Mouse (Mus musculus): ENCODE measurements at regions not wholly inside any gene's neighbourhood (a gene's known extent, or its start where the extent isn't known, plus 50 kb on each side); places are given as distances from the start of the nearest gene placed in this dataset.

DNA sequence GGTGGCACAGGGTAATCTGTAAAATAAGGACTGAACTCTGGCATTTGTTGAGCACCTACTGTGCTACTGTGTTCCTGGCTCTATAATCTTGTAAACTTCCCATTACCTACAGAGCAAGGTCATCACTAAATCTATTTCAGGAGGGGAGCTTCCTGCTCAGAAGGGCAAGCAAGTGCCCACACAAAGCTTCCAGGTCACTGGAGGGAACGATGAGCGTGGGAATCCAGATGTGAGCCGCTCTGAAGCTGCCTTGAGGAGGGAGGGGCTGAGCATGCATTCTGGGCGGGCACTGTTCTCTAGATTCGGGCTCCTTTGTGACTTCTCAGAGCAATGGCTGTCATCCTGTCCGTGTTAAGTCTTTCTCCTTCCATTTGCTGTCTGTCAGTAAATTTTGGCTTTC lies 198.5 kb upstream of the Eef2kmt start:
- no peak for TF ChIP-seq CTCF (IDR thresholded peaks at IDR 0.05; ENCODE audit: extremely low read depth, insufficient read depth, insufficient read length, insufficient replicate concordance)
- no peak for TF ChIP-seq POLR2A (IDR thresholded peaks at IDR 0.05; ENCODE audit: low read depth, low read length)

All from spleen, adult 2 months (tissue).